Mouse (Mus musculus) CH12.LX (cell line): ENCODE measurements around the gene Tanc2. TPM values are rescaled to one million over a fixed set of nuclear protein-coding genes. Genes with fewer than 3 reads are reported as not detected.

Experiments used
- DNase-seq: peaks from one replicate; pipeline ENCODE4 v3.0.0-alpha.2; 2013; ENCODE audit errors: extremely low read depth
- H3K27ac ChIP-seq: 2 replicates; pipeline ENCODE4 v1.5.1; 2012; ENCODE audit warnings: low read depth, mild to moderate bottlenecking, control low read depth, moderate library complexity; ENCODE audit not compliant: insufficient read depth
- H3K27me3 ChIP-seq: replicated peaks from 2 replicates; pipeline ENCODE3; 2012; ENCODE audit warnings: inconsistent platforms
- H3K36me3 ChIP-seq, 2 experiments: replicated peaks in 1 of 2; 2 replicates each; pipeline versions ENCODE3 to v1.6.1; 2012; ENCODE audit warnings: inconsistent platforms in 1 of 2, low read length in 1 of 2, mild to moderate bottlenecking in 1 of 2, mixed read lengths in 1 of 2, moderate library complexity in 1 of 2; ENCODE audit not compliant: control insufficient read depth in 1 of 2, insufficient read depth in 1 of 2
- H3K4me1 ChIP-seq, 2 experiments: 2 replicates each; pipeline ENCODE4 v1.6.1; 2012; ENCODE audit warnings: inconsistent platforms in 1 of 2, moderate library complexity in 1 of 2; ENCODE audit not compliant: insufficient read depth in 2 of 2, control insufficient read depth in 1 of 2
- H3K4me2 ChIP-seq: 2 replicates; pipeline ENCODE4 v1.6.1; 2012; ENCODE audit warnings: low read depth, mild to moderate bottlenecking, control low read depth; ENCODE audit not compliant: poor library complexity, insufficient read depth, severe bottlenecking
- H3K4me3 ChIP-seq, 3 experiments: fragments of 150-350 bp in 1 of 3; sonication (generic) in 1 of 3; replicated peaks in 1 of 3; 2 replicates each; pipeline versions ENCODE3 to v1.5.1; 2011 to 2012; ENCODE audit warnings: low read depth in 2 of 3, low read length in 2 of 3, mild to moderate bottlenecking in 2 of 3, moderate library complexity in 2 of 3, control low read depth in 1 of 3, improper control_type of control experiment in 1 of 3, inconsistent platforms in 1 of 3, mixed read lengths in 1 of 3; ENCODE audit not compliant: poor library complexity in 1 of 3
- H3K79me2 ChIP-seq: replicated peaks from 2 replicates; pipeline ENCODE4 v1.6.1; 2012; ENCODE audit warnings: mild to moderate bottlenecking, moderate library complexity; ENCODE audit not compliant: control insufficient read depth, poor library complexity, insufficient read depth, severe bottlenecking; ENCODE audit errors: extremely low read depth
- H3K9ac ChIP-seq: 2 replicates; pipeline ENCODE4 v1.6.1; 2012; ENCODE audit warnings: low read depth, mild to moderate bottlenecking, control low read depth, moderate library complexity; ENCODE audit not compliant: insufficient read depth
- H3K9me3 ChIP-seq: replicated peaks from 2 replicates; pipeline ENCODE3; 2012; ENCODE audit warnings: low read length, inconsistent platforms, mixed read lengths
- BHLHE40 ChIP-seq: IDR thresholded peaks from 2 replicates; pipeline ENCODE4 v1.6.1; 2011; ENCODE audit warnings: mild to moderate bottlenecking, low read depth, low read length, improper control_type of control experiment
- CHD2 ChIP-seq: IDR thresholded peaks from 2 replicates; pipeline ENCODE4 v1.6.1; 2011; ENCODE audit warnings: low read length, improper control_type of control experiment
- E2F4 ChIP-seq: IDR thresholded peaks from 2 replicates; pipeline ENCODE4 v1.6.1; 2011; ENCODE audit warnings: low read depth, low read length, improper control_type of control experiment; ENCODE audit not compliant: insufficient replicate concordance
- KAT2A ChIP-seq: IDR thresholded peaks from 2 replicates; pipeline ENCODE4 v1.6.1; 2012; ENCODE audit warnings: low read length, improper control_type of control experiment, inconsistent platforms; ENCODE audit not compliant: insufficient replicate concordance
- MAFK ChIP-seq: IDR thresholded peaks from 2 replicates; pipeline ENCODE4 v1.6.1; 2011; ENCODE audit warnings: low read length, improper control_type of control experiment; ENCODE audit not compliant: insufficient replicate concordance
- POLR2A ChIP-seq: IDR thresholded peaks from 2 replicates; pipeline ENCODE4 v1.6.1; 2011; ENCODE audit warnings: low read depth, mild to moderate bottlenecking, improper control_type of control experiment, low read length
- POLR2AphosphoS2 ChIP-seq: IDR thresholded peaks from 2 replicates; pipeline ENCODE4 v1.6.1; 2011; ENCODE audit warnings: low read depth, low read length, improper control_type of control experiment
- RAD21 ChIP-seq: IDR thresholded peaks from 2 replicates; pipeline ENCODE4 v1.6.1; 2011; ENCODE audit warnings: low read depth, mild to moderate bottlenecking, low read length, improper control_type of control experiment, moderate library complexity
- TBP ChIP-seq: conservative IDR thresholded peaks from 2 replicates; pipeline ENCODE4 v1.6.1; 2011; ENCODE audit warnings: low read depth, low read length, improper control_type of control experiment
- UBTF ChIP-seq: IDR thresholded peaks from 2 replicates; pipeline ENCODE4 v1.6.1; 2012; ENCODE audit warnings: low read depth, mild to moderate bottlenecking, inconsistent platforms, low read length, improper control_type of control experiment, moderate library complexity
- USF1 ChIP-seq: IDR thresholded peaks from 2 replicates; pipeline ENCODE4 v1.6.1; 2014; ENCODE audit warnings: low read depth, mild to moderate bottlenecking, inconsistent platforms, low read length, improper control_type of control experiment
- dilution Hi-C: fragments of 300-500 bp; cut with MboI; formaldehyde crosslinking; loops from 2 replicates; pipeline ENCODE4 v1.14.3; 2020; ENCODE audit warnings: low sequenced_read_pairs; ENCODE audit not compliant: extremely low pct_unique_long_range_greater_than_20kb, extremely low pct_ligation_motif_present
- in situ Hi-C: fragments of 300-500 bp; cut with MboI; formaldehyde crosslinking; loops from 3 replicates; pipeline ENCODE4 v1.14.3; 2019; ENCODE audit warnings: low sequenced_read_pairs, low pct_ligation_motif_present, low pct_unique_long_range_greater_than_20kb, mixed read lengths
- polyA plus RNA-seq: library from polyadenylated mRNA; unstranded; fragments of >175 nt; gene quantifications from 2 replicates; pipeline ENCODE4 v1.2.1, GENCODE M21; 2012; ENCODE audit warnings: low read depth; ENCODE audit not compliant: insufficient read length
- total RNA-seq, 2 experiments: library from RNA; depleted of rRNA; stranded (reverse); fragments of 300-350 nt in 1 of 2; fragments of >200 nt in 1 of 2; gene quantifications; 2 replicates each; pipeline ENCODE4 v1.2.3; 2012 to 2014

Gene Tanc2
- total and polyA plus RNA-seq, 3 experiments: 2.6 to 10.4 (median 3.2) TPM

- TF ChIP-seq POLR2AphosphoS2 (no peak), USF1 (no peak), CHD2 (no peak)
- no peak for DNase-seq
- dilution Hi-C loops: no loop called here
Observed at GRCm38 (mm10) chr11:105759413-105759812, 169.6 kb downstream of the Tanc2 start.

DNA sequence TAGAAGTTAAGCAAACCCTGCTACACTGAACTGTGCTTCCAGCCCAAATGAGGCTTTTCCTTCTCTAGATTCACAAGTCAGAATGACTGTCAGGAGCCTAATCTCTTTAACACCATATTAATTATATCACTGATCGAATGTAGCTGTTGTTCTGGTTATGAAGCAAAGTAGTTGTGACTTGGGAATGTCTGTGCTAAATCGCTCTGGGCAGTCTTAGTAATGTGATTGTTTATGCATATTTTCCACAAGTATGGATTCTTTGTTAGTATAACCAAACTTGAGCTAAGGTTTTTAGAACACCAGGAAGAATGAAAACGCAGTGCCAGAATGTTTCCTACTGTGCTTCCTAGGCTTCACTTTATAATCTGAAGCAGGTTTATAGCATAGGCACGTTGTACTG, 170.6 kb downstream of the Tanc2 start:
- TF ChIP-seq UBTF (no peak), TBP (no peak), POLR2A (no peak), USF1 (no peak)
- no peak overlapping the region for H3K4me3 ChIP-seq
- no peak overlapping the region for H3K4me2 ChIP-seq
- H3K9ac ChIP-seq: no peak overlapping the region
- no peaks in the 10 kb centered on the region for H3K9me3 ChIP-seq
- dilution Hi-C loops (no loop called here), in situ Hi-C loops (no loop called here)
- H3K36me3 ChIP-seq: no peaks in the 10 kb centered on the region
- no peaks in the 10 kb centered on the region for H3K4me1 ChIP-seq
- no peak for DNase-seq
- H3K27me3 ChIP-seq: no peaks in the 10 kb centered on the region
- H3K79me2 ChIP-seq: no peaks in the 10 kb centered on the region
- no peak overlapping the region for H3K27ac ChIP-seq

More at GRCm38 (mm10) chr11:105759413-105759812, 169.6 kb downstream of the Tanc2 start:
- H3K4me1 ChIP-seq: no peaks in the 10 kb centered on the region
- in situ Hi-C loops: no loop called here
- H3K4me3 ChIP-seq: no peak overlapping the region
- no peaks in the 10 kb centered on the region for H3K36me3 ChIP-seq
- no peak overlapping the region for H3K27ac ChIP-seq
- H3K4me2 ChIP-seq: no peak overlapping the region
- no peaks in the 10 kb centered on the region for H3K79me2 ChIP-seq
- H3K9ac ChIP-seq: no peak overlapping the region
- no peaks in the 10 kb centered on the region for H3K9me3 ChIP-seq
- H3K27me3 ChIP-seq: no peaks in the 10 kb centered on the region

- Histone ChIP-seq H3K79me2 (no peaks in the 10 kb centered on the region), H3K4me1 (no peaks in the 10 kb centered on the region), H3K4me2 (no peak overlapping the region), H3K27me3 (no peaks in the 10 kb centered on the region), H3K36me3 (peaks cover 0 to 8% of the 10 kb centered on the region in 2 experiments), H3K9me3 (no peaks in the 10 kb centered on the region), H3K9ac (no peak overlapping the region), H3K4me3 (no peak overlapping the region), H3K27ac (no peak overlapping the region)
- no peak for DNase-seq
- no peak for TF ChIP-seq KAT2A
- TF ChIP-seq E2F4: no peak
- no peak for TF ChIP-seq RAD21
- TF ChIP-seq BHLHE40: no peak
- TF ChIP-seq MAFK: peak; percentile 91
- in situ Hi-C loops (no loop called here), dilution Hi-C loops (no loop called here)
Observed at GRCm38 (mm10) chr11:105777802-105778201, 188.0 kb downstream of the Tanc2 start.
